Mouse (Mus musculus) midbrain, postnatal 0 days (tissue): ENCODE data around the gene Myzap. TPM values are rescaled to one million over a fixed set of nuclear protein-coding genes. Genes with fewer than 3 reads are reported as not detected.

Experiments used
- ATAC-seq: fragments of 200-750 bp; cut with Nextera tagmentation; 2 replicates; pipeline ENCODE4 v1.8.0; 2017; ENCODE audit warnings: moderate number of reproducible peaks, mild to moderate bottlenecking, moderate TSS enrichment, moderate library complexity; ENCODE audit not compliant: low FRiP score
- DNase-seq: peaks from one replicate; pipeline ENCODE4 v3.0.0-alpha.2; 2015; ENCODE audit warnings: low spot score
- H3K27ac ChIP-seq: fragments of 300-500 bp; sonication (generic); 2 replicates; pipeline ENCODE4 v1.5.1; 2014; ENCODE audit warnings: low read depth, mild to moderate bottlenecking, low read length, mixed read lengths
- H3K27me3 ChIP-seq: fragments of 300-500 bp; sonication (generic); 2 replicates; pipeline ENCODE4 v1.6.1; 2014; ENCODE audit warnings: low read length, control low read depth, mixed read lengths; ENCODE audit not compliant: insufficient read depth
- H3K36me3 ChIP-seq: fragments of 300-500 bp; sonication (generic); 2 replicates; pipeline ENCODE4 v1.6.1; 2014; ENCODE audit warnings: low read length, control low read depth, mixed read lengths; ENCODE audit not compliant: insufficient read depth
- H3K4me1 ChIP-seq: fragments of 300-500 bp; sonication (generic); 2 replicates; pipeline ENCODE4 v1.6.1; 2014; ENCODE audit warnings: mild to moderate bottlenecking, control low read depth, antibody characterized with exemption, low read length, mixed read lengths; ENCODE audit not compliant: insufficient read depth
- H3K4me2 ChIP-seq: fragments of 300-500 bp; sonication (generic); 2 replicates; pipeline ENCODE4 v1.6.1; 2014; ENCODE audit warnings: low read depth, mild to moderate bottlenecking, low read length, mixed read lengths; ENCODE audit not compliant: poor library complexity, severe bottlenecking
- H3K4me3 ChIP-seq: fragments of 300-500 bp; sonication (generic); 2 replicates; pipeline ENCODE4 v1.5.1; 2014; ENCODE audit warnings: low read depth, mild to moderate bottlenecking, low read length, moderate library complexity
- H3K9ac ChIP-seq: fragments of 300-500 bp; sonication (generic); replicated peaks from 2 replicates; pipeline ENCODE4 v1.6.1; 2014; ENCODE audit warnings: mild to moderate bottlenecking, low read length, moderate library complexity, mixed read lengths; ENCODE audit not compliant: poor library complexity, severe bottlenecking
- H3K9me3 ChIP-seq: fragments of 300-500 bp; sonication (generic); 2 replicates; pipeline ENCODE4 v1.6.1; 2016; ENCODE audit warnings: low read length, control low read depth
- CTCF ChIP-seq: IDR thresholded peaks from 2 replicates; pipeline ENCODE4 v1.5.1; 2016; ENCODE audit warnings: antibody characterized with exemption, mild to moderate bottlenecking
- WGBS: fragments of 180-500 bp; shearing (Covaris S2); extraction: QIAGEN DNeasy Blood & Tissue Kit; methylation state at CpG from one replicate; pipeline ENCODE4 v1.1.7; 2014; 5-methylcytosine and 5-hydroxymethylcytosine counted together
- polyA plus RNA-seq: library from polyadenylated mRNA; unstranded; fragments of >200 nt; fragmentation: Nextera tagmentation; extraction: Ambion mirVana; gene quantifications from 2 replicates; pipeline ENCODE4 v1.2.1, GENCODE M21; 2015
- total RNA-seq: library from RNA; depleted of rRNA; stranded (reverse); fragments of >200 nt; gene quantifications from 2 replicates; pipeline ENCODE4 v1.2.3, GENCODE M21; 2014; rRNA removed

Myzap gene
- total and polyA plus RNA-seq, 2 experiments from 2014 or later = 0.99 to 2.1 TPM

DNA sequence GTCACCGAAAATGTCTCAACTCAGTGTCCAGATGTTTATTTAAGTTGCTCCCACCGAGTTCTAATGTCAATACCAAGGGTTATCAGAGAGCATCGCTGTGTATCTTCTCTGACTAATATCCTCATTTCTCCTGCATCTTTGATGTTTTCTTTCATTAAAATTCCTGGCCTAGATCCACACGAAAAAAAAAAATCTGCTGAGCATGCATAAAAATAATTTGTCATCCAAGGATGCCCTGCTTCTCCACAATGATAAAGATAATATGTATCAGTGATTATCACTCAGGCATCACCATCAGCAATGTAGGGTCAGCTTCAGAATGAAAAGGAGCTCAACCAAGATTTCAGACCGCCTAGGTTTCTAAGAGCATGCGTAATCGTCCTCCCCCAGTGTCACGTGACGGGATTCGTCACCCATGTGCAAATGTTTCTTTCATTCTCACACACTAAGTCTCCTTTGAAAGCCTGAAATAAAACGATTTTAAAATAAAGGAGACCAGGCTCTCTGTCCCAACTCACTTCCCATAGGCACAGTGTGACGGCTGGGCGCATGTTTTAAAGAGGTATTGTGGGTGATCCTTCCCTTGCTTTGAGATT is 129.0 kb downstream of the Myzap start:
- 64% methylated on average over 13 of the region's 13 CpGs for WGBS
- TF ChIP-seq CTCF = no peak
- H3K4me1 ChIP-seq = no peaks in the 10 kb centered on the region
- DNase-seq (no peak), ATAC-seq (no peak)
- no peak overlapping the region for H3K9ac ChIP-seq
- no peak overlapping the region for H3K27ac ChIP-seq
- no peak overlapping the region for H3K4me2 ChIP-seq
- H3K36me3 ChIP-seq = no peaks in the 10 kb centered on the region
- H3K27me3 ChIP-seq = no peaks in the 10 kb centered on the region
- H3K9me3 ChIP-seq = no peaks in the 10 kb centered on the region
- H3K4me3 ChIP-seq = no peak overlapping the region

DNA sequence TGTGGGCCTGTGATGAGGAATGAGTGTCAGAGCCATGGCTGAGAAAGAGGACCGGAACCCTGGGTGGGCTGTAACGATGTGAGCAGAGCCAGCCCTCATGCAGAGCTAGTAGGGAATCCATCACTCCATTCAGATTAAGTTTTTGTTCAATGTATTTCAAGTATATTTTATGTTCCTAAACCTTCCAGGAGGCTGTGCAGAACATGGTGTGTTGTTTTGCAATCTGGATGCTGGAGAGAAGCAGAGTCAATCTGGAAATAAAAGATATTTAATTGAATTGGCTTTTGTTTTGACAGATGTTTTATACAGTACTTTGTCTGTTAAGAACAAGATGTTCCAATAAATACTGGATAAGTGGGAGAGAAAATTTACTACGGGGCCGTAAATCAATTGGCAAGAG is 135.4 kb downstream of the Myzap start:
- WGBS = 89% methylated on average over 4 of the region's 4 CpGs
- Histone ChIP-seq H3K9ac (no peak overlapping the region), H3K27me3 (no peaks in the 10 kb centered on the region), H3K4me2 (no peak overlapping the region), H3K9me3 (no peaks in the 10 kb centered on the region), H3K4me1 (no peaks in the 10 kb centered on the region), H3K4me3 (no peak overlapping the region), H3K36me3 (no peaks in the 10 kb centered on the region), H3K27ac (no peak overlapping the region)
- TF ChIP-seq CTCF = no peak
- ATAC-seq (no peak), DNase-seq (no peak)

Other genes with a start within 250 kb of the Myzap start
- gene Polr2m, start 106.4 kb downstream of the Myzap start, total RNA-seq = 206 and 214 TPM in 2 replicates
- 317 and 320 TPM in 2 replicates for gene Polr2m, start 106.4 kb downstream of the Myzap start, polyA plus RNA-seq
- gene Cgnl1, start 179.2 kb upstream of the Myzap start, total RNA-seq = 5.7 and 11.2 TPM in 2 replicates
- gene Cgnl1, start 179.2 kb upstream of the Myzap start, polyA plus RNA-seq = 4.6 and 4.9 TPM in 2 replicates